Mouse (Mus musculus) heart, embryonic 11.5 days (tissue): ENCODE measurements around the gene Men1. TPM values are rescaled to one million over a fixed set of nuclear protein-coding genes. Genes with fewer than 3 reads are reported as not detected.
"Not testable (repeated sequence)": the region's sequence is repeated elsewhere in the genome, so short reads cannot be mapped to it uniquely, and the experiment has no call there.

Source experiments
- ATAC-seq: fragments of 200-750 bp; cut with Nextera tagmentation; replicated peaks from 2 replicates; pipeline ENCODE4 v1.8.0; 2017; ENCODE audit warnings: moderate library complexity; ENCODE audit not compliant: insufficient number of reproducible peaks, low FRiP score, low TSS enrichment
- H3K27ac ChIP-seq: fragments of 300-500 bp; sonication (generic); 2 replicates; pipeline ENCODE4 v1.5.1; 2014; ENCODE audit warnings: mild to moderate bottlenecking, low read depth, low read length
- H3K27me3 ChIP-seq: fragments of 300-500 bp; sonication (generic); 2 replicates; pipeline ENCODE4 v1.6.1; 2014; ENCODE audit warnings: mild to moderate bottlenecking, low read length, mixed read lengths; ENCODE audit not compliant: control insufficient read depth, insufficient read depth
- H3K36me3 ChIP-seq: fragments of 300-500 bp; sonication (generic); 2 replicates; pipeline ENCODE4 v1.6.1; 2014; ENCODE audit warnings: mild to moderate bottlenecking, low read length, moderate library complexity, mixed read lengths; ENCODE audit not compliant: control insufficient read depth, insufficient read depth
- H3K4me1 ChIP-seq: fragments of 300-500 bp; sonication (generic); 2 replicates; pipeline ENCODE4 v1.6.1; 2014; ENCODE audit warnings: low read length; ENCODE audit not compliant: control insufficient read depth, insufficient read depth
- H3K4me2 ChIP-seq: fragments of 300-500 bp; sonication (generic); 2 replicates; pipeline ENCODE4 v1.6.1; 2014; ENCODE audit warnings: mild to moderate bottlenecking, moderate library complexity
- H3K4me3 ChIP-seq: fragments of 300-500 bp; sonication (generic); 2 replicates; pipeline ENCODE4 v1.5.1; 2014; ENCODE audit warnings: low read depth, low read length
- H3K9ac ChIP-seq: fragments of 300-500 bp; sonication (generic); 2 replicates; pipeline ENCODE4 v1.6.1; 2014; ENCODE audit warnings: mild to moderate bottlenecking, low read depth, low read length, moderate library complexity
- H3K9me3 ChIP-seq: fragments of 300-500 bp; sonication (generic); replicated peaks from 2 replicates; pipeline ENCODE4 v1.6.1; 2016; ENCODE audit warnings: low read length; ENCODE audit not compliant: control insufficient read depth
- WGBS: fragments of 180-500 bp; shearing (Covaris S2); extraction: QIAGEN DNeasy Blood & Tissue Kit; methylation state at CpG from one replicate; pipeline ENCODE4 v1.1.7; 2014; ENCODE audit not compliant: insufficient replicate concordance; 5-methylcytosine and 5-hydroxymethylcytosine counted together
- polyA plus RNA-seq: library from polyadenylated mRNA; unstranded; fragments of >200 nt; fragmentation: Nextera tagmentation; extraction: Ambion mirVana; gene quantifications from 2 replicates; pipeline ENCODE4 v1.2.1, GENCODE M21; 2014

Gene Men1
- polyA plus RNA-seq, 1 experiment from 2014 or later = 31.8 TPM

DNA sequence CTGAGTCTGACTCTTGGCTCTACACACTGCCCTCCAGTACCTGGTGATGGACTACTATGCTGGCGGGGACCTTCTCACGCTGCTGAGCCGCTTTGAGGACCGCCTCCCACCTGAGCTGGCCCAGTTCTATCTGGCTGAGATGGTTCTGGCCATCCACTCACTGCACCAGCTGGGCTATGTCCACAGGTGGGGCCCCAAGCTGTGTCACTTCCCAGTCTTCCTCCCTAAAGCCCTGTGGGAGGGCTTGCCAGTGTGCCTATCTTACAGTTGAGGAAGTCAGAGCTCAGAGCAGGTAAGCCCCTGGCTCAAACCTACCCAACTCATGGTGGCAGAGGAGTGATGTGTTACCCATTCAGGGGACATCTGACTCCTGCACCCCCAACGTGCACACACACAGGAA is 24.6 kb upstream of the Men1 start:
- peaks cover 7% of the 10 kb centered on the region; the same call in 1 of the 2 replicates for H3K36me3 ChIP-seq
- H3K27me3 ChIP-seq = no peaks in the 10 kb centered on the region
- 86% methylated on average over 5 of the region's 5 CpGs for WGBS
- H3K9ac ChIP-seq = no peak overlapping the region
- no peak overlapping the region for H3K4me3 ChIP-seq
- H3K4me2 ChIP-seq = no peak overlapping the region
- no peaks in the 10 kb centered on the region for H3K9me3 ChIP-seq
- no peak overlapping the region for H3K27ac ChIP-seq
- no peak for ATAC-seq
- H3K4me1 ChIP-seq = peaks cover 10% of the 10 kb centered on the region

DNA sequence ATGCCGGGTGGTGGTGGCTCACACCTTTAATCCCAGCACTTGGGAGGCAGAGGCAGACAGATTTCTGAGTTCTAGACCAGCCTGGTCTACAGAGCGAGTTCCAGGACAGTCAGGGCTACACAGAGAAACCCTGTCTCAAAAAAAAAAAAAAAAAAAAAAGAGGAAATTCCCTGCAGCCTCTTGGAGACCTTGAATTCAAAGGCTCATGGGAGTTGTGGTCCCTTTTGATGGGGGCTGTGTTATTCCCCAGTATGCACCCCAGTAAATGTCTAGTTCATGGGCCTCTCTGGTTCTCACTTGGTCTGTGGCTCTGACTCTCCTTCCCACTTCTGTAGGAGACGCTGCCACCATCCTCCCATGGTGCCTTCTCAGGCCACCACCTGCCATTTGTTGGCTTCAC is 23.0 kb upstream of the Men1 start:
- 79% methylated on average over 3 of the region's 3 CpGs for WGBS
- not testable (repeated sequence) for H3K36me3 ChIP-seq, H3K4me1 ChIP-seq, H3K9ac ChIP-seq, H3K27me3 ChIP-seq, H3K4me3 ChIP-seq, H3K27ac ChIP-seq, H3K9me3 ChIP-seq, H3K4me2 ChIP-seq, ATAC-seq

DNA sequence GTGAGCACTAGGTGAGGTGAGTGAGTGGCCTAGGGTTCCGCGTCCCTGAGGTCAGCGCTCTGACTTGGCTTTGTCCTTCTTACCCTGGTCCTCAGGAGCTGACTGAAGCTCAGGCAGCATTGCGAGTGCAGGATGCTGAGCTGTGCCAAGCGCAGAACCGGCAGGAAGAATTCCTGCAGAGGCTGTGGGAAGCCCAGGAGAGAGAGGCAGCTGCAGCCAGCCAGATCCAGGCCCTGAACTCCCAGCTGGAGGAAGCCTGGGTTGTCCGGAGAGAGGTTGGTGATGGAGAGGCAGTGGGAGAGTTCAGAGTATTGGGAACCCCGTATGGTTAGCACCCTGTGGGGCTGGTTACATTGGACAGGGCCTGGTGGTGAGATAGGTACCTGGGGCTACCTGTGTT is 21.0 kb upstream of the Men1 start:
- no peaks in the 10 kb centered on the region for H3K9me3 ChIP-seq
- H3K27ac ChIP-seq = no peak overlapping the region
- 89% methylated on average over 8 of the region's 8 CpGs for WGBS
- H3K36me3 ChIP-seq = peaks cover 13% of the 10 kb centered on the region
- no peak overlapping the region for H3K4me2 ChIP-seq
- H3K9ac ChIP-seq = no peak overlapping the region
- no peaks in the 10 kb centered on the region for H3K27me3 ChIP-seq
- H3K4me1 ChIP-seq = no peaks in the 10 kb centered on the region
- ATAC-seq = no peak
- no peak overlapping the region for H3K4me3 ChIP-seq

DNA sequence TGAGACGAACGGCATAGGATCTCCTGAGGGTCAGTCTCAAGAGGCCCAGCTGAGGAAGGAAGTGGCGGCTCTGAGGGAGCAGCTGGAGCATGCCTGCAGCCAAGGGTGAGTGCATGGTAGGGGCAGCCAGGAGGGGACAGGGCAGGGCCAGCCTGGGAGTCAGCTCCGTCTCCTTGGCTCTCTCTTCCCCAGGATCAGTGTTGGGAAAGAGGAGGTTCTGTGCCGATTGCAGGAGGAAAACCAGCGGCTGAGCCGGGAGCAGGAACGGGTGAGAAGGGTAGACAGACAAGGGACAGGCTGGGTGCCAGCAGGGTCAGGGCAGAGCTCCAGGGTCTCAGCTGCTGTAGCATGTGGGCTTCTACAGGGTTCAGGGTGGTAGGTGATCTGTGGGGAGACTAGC is 20.3 kb upstream of the Men1 start:
- ATAC-seq = no peak
- Histone ChIP-seq H3K4me1 (no peaks in the 10 kb centered on the region), H3K36me3 (peaks cover 13% of the 10 kb centered on the region), H3K27me3 (no peaks in the 10 kb centered on the region), H3K27ac (no peak overlapping the region), H3K9ac (no peak overlapping the region), H3K4me3 (no peak overlapping the region), H3K4me2 (no peak overlapping the region), H3K9me3 (no peaks in the 10 kb centered on the region)
- 79% methylated on average over 8 of the region's 8 CpGs for WGBS

DNA sequence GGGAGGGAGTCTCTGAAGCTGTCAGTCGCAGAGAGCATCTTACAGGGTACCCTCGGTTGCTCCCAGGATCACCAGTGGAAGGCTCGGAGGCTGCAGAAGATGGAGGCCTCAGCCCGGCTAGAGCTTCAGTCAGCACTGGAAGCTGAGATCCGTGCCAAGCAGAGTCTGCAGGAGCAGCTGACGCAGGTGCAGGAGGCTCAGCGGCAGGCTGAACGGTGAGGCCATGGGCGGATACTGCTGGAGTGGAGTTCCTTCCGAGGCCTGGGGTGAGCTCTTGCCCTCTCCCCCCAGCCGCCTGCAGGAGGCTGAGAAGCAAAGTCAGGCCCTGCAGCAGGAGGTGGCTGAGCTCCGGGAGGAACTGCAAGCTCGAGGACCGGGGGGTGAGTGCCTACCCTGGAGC is 19.2 kb upstream of the Men1 start:
- Histone ChIP-seq H3K27me3 (no peaks in the 10 kb centered on the region), H3K27ac (no peak overlapping the region), H3K4me1 (no peaks in the 10 kb centered on the region), H3K4me3 (no peak overlapping the region), H3K4me2 (no peak overlapping the region), H3K9ac (no peak overlapping the region), H3K36me3 (peaks cover 10% of the 10 kb centered on the region), H3K9me3 (no peaks in the 10 kb centered on the region)
- ATAC-seq = no peak
- WGBS = 76% methylated on average over 14 of the region's 14 CpGs

DNA sequence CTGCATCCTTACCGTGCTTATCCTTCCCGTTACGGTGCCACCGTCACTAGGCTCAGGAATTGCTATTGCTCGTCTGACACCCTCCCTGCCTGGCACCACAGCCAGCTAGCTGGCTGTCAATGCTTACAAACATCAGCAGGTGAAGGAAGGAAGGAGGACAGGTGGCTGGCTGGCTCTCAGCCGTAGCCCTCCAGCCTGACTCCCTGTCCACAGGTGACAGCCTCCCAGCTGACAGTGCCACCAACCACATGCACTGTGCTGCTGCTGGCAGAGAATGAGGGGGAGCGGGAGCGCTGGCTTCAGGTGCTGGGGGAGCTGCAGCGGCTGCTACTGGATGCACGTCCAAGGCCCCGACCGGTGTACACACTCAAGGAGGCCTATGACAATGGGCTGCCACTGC is 16.6 kb upstream of the Men1 start:
- Histone ChIP-seq H3K27ac (no peak overlapping the region), H3K9ac (no peak overlapping the region), H3K9me3 (no peaks in the 10 kb centered on the region), H3K4me3 (no peak overlapping the region), H3K27me3 (no peaks in the 10 kb centered on the region), H3K4me1 (peaks cover 16% of the 10 kb centered on the region), H3K4me2 (no peak overlapping the region), H3K36me3 (peaks cover 6% of the 10 kb centered on the region)
- no peak for ATAC-seq
- 90% methylated on average over 12 of the region's 12 CpGs for WGBS

DNA sequence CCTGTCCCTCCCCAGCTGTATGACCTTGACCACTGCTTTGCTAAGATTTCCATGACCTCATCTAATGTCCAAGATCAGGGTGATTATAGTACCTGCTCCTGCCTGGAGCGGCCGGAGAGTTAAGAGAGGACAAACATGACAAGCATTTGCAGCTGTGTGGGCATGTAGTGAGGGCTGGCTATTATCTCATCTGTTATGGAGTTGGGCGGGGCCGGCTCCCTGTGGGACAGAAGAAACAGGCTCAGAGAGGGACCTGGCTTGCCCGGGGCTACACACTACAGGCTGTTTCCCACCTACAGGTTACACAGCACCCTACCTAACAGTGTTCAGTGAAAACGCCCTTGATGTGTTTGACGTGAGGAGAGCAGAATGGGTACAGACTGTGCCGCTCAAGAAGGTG is 13.4 kb upstream of the Men1 start:
- ATAC-seq = no peak
- H3K4me2 ChIP-seq = peak overlapping the region; percentile 6; the same call in 1 of the 2 replicates
- H3K4me3 ChIP-seq = no peak overlapping the region
- 0 out of 2 replicates have a peak overlapping the region, but pooled peaks have one; percentile 22 for H3K9ac ChIP-seq
- peaks cover 16% of the 10 kb centered on the region for H3K4me1 ChIP-seq
- H3K27me3 ChIP-seq = no peaks in the 10 kb centered on the region
- peaks cover 4% of the 10 kb centered on the region; the same call in 1 of the 2 replicates for H3K36me3 ChIP-seq
- 46% methylated on average over 8 of the region's 8 CpGs for WGBS
- peak overlapping the region; percentile 22; the same call in 1 of the 2 replicates for H3K27ac ChIP-seq
- H3K9me3 ChIP-seq = no peaks in the 10 kb centered on the region

DNA sequence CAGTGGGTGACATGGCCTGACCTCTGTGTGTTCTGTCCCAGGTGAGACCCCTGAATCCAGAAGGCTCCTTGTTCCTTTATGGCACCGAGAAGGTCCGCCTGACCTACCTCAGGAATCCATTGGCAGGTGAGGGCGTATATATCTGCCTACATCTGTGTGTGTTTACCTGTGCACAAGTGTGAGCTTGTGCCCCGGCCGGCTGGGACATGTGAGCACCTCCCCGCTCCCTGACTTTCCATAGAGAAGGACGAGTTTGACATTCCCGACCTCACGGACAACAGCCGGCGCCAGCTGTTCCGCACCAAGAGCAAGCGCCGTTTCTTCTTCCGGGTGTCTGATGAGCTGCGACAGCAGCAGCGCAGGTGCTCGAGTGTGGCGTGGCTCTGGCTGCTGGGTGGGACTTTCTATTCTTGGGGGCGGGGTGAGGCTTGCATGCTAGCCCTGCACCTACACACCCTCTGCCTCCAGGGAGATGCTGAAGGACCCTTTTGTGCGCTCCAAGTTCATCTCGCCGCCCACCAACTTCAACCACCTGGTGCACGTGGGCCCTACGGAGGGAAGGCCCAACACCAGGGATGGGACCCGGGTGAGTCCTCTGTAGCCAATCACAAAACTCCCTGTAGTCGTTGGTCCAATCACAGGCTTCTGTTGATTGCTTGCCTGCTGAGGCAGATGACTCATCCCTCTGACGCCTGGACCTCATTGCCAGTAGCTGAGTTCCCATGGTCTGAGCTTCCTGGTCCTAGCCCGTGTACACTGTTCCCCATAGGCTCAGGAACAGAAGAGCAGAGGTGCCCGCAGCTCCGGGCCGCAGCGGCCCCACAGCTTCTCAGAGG is 12.8 kb upstream of the Men1 start:
- Histone ChIP-seq H3K27me3 (no peaks in the 10 kb centered on the region), H3K27ac (no peak overlapping the region), H3K4me1 (peaks cover 16% of the 10 kb centered on the region), H3K36me3 (peaks cover 4% of the 10 kb centered on the region; the same call in 1 of the 2 replicates), H3K4me2 (0 out of 2 replicates have a peak overlapping the region, but pooled peaks have one; percentile 6), H3K4me3 (no peak overlapping the region), H3K9me3 (no peaks in the 10 kb centered on the region), H3K9ac (no peak overlapping the region; the same call in 1 of the 2 replicates)
- ATAC-seq = no peak
- 74% methylated on average over 33 of the region's 33 CpGs for WGBS

DNA sequence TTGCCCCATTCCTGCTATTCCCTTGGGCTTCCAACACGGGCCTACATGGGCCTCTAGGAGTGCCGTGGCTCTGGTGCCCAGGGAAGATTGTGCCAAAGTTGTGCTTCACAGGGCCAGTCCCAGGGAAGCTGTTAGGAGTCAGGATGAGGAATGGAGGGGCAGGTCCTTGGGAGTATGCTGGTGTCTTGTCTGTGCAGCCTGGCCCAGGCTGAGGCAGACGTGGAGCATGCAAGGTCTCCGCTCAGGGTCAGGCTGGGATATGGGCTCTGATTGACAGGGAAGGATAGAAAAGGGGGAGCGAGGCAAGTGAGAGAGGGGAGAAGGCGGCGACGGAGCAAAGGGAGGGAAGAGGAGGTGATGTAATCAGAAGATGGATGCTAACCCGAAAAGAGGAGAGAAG is 10.0 kb upstream of the Men1 start:
- no peak for ATAC-seq
- Histone ChIP-seq H3K4me2 (no peak overlapping the region), H3K9me3 (no peaks in the 10 kb centered on the region), H3K27ac (no peak overlapping the region), H3K9ac (no peak overlapping the region), H3K4me3 (no peak overlapping the region), H3K4me1 (peaks cover 16% of the 10 kb centered on the region), H3K36me3 (no peaks in the 10 kb centered on the region), H3K27me3 (no peaks in the 10 kb centered on the region)
- 78% methylated on average over 9 of the region's 9 CpGs for WGBS
